Mouse (Mus musculus): ENCODE results near the gene Gm28230.

DNA sequence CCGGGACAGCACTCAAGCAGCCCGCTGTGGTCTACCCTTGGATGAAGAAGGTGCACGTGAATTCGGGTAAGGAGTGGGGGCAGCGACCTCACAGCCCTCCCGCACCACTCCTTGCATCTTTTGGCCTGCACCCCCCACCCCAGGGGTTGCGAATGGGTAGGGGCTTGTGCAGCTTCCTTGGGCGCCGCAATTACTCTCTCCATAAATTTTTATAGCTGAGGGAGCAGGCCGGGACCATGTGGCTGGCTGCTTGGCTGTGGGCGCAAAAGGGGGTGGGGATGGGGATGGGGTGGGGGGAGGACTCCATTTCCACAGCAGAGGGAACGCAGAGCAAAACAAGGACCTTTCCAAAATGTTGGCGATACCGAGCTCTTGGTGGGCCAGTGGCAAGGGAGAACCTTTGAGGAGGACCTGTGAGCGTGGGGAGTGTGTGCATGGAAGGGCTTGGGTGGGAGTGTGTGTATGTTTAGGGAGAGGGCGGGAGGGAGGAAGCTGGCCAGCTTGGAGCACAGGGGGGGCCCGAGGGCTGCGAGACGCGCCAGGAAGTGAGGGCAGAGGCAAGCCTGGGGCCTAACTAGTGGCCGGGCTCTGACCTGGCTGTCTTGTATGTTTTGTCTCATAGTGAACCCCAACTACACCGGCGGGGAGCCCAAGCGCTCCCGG, 1.2 kb downstream of the Gm28230 start:
- TF ChIP-seq CTCF (IDR thresholded peaks at IDR 0.05; ENCODE audit: control insufficient read depth, insufficient read depth, insufficient read length) (no peak), MYOD1 (IDR thresholded peaks at IDR 0.05; ENCODE audit: control insufficient read depth, insufficient read length, low read depth) (no peak)
